Mouse (Mus musculus): ENCODE results near the gene Serpinf2.
"Not testable (repeated sequence)": the region's sequence is repeated elsewhere in the genome, so short reads cannot be mapped to it uniquely, and the experiment has no call there.

The Serpinf2 gene

DNA sequence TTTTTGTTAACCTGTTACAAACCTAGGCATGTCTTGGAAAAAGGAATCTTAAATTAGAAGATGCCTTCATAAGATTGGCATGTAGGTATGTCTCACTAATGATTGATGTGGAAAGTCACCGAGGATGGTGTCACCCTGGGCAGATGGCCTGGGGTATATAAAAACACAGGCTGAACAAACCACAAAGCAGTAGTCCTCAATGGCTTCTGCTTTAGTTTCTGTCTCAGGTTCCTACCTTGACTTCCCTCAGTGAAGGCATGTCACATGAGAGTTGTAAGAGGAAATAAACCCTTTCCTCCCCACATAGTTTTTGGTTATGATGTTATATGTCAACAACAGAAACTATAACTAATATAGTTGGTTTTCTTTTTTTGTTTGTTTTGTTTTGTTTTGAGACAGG lies 43.8 kb downstream of the Serpinf2 start:
- no peak for DNase-seq (ENCODE audit: inconsistent ontology term)

- not testable (repeated sequence) for DNase-seq (ENCODE audit: inconsistent ontology term)
Measured at GRCm38 (mm10) chr11:75383529-75383928, 55.9 kb downstream of the Serpinf2 start.
